Mouse (Mus musculus): Measurements from ENCODE around the gene Cxxc4. TPM values are rescaled to one million over a fixed set of nuclear protein-coding genes. Genes with fewer than 3 reads are reported as not detected.

Gene Cxxc4
- total RNA-seq (2012; rRNA removed) (not detected in 2 replicates), polyA plus RNA-seq (2012; ENCODE audit: insufficient read depth in 1 of 2, insufficient read length in 2 of 2, low read depth in 1 of 2, low replicate concordance in 2 of 2, missing spikeins in 1 of 2) (not detected)

- Histone ChIP-seq H3K9ac (ENCODE audit: control insufficient read depth, low read depth, low read length, poor library complexity, severe bottlenecking) (no peak within 1 kb of the TSS), H3K27me3 (ENCODE audit: control insufficient read depth in 1 of 2, insufficient read depth in 2 of 2, low read length in 2 of 2) (no peaks in the 10 kb centered on the region), H3K27ac (ENCODE audit: control insufficient read depth, low read depth, low read length) (no peak within 1 kb of the TSS), H3K4me3 (ENCODE audit: control insufficient read depth in 1 of 2, insufficient read depth in 1 of 2, low read depth in 2 of 2, low read length in 2 of 2) (no peak within 1 kb of the TSS), H3K36me3 (ENCODE audit: control insufficient read depth in 1 of 2, insufficient read depth in 2 of 2, low read length in 2 of 2) (peaks cover 0 to 7% of the 10 kb centered on the region in 2 experiments; a peak in 2 of 4 replicates), H3K79me2 (ENCODE audit: control insufficient read depth, insufficient read depth, low read length, poor library complexity) (no peaks in the 10 kb centered on the region), H3K9me3 (replicated peaks; ENCODE audit: insufficient read depth, low read length) (no peaks in the 10 kb centered on the region), H3K4me1 (ENCODE audit: control insufficient read depth in 1 of 2, insufficient read depth in 2 of 2, low read length in 2 of 2) (peaks cover 2 to 6% of the 10 kb centered on the region in 2 experiments; a peak in 2 of 4 replicates)
- TF ChIP-seq KAT2A (conservative IDR thresholded peaks at IDR 0.05; ENCODE audit: low read depth, low read length): no peak
- no peak for TF ChIP-seq MAX (IDR thresholded peaks at IDR 0.05; ENCODE audit: low read length)
- no peak for TF ChIP-seq RCOR1 (IDR thresholded peaks at IDR 0.05; ENCODE audit: low read depth, low read length)
- no peak for TF ChIP-seq HCFC1 (IDR thresholded peaks at IDR 0.05; ENCODE audit: low read depth, low read length)
- no peak for TF ChIP-seq CHD2 (IDR thresholded peaks at IDR 0.05; ENCODE audit: low read length)
- TF ChIP-seq CTCF (IDR thresholded peaks at IDR 0.05 in 2 of 3, conservative IDR thresholded peaks at IDR 0.05 in 1 of 3; ENCODE audit: control insufficient read depth in 1 of 3, insufficient read depth in 1 of 3, low read depth in 2 of 3, low read length in 3 of 3, poor library complexity in 1 of 3, severe bottlenecking in 1 of 3): no peak
- TF ChIP-seq UBTF (IDR thresholded peaks at IDR 0.05; ENCODE audit: borderline replicate concordance, insufficient read depth, low read depth, low read length): no peak
- TF ChIP-seq ELF1 (IDR thresholded peaks at IDR 0.05; ENCODE audit: low read depth, low read length): no peak
- TF ChIP-seq GABPA (IDR thresholded peaks at IDR 0.05; ENCODE audit: low read depth, low read length): no peak
- no peak for TF ChIP-seq ETS1 (IDR thresholded peaks at IDR 0.05; ENCODE audit: low read depth, low read length)
- no peak for DNase-seq (ENCODE audit: low read depth, low spot score)
These were observed at the start of gene Cxxc4 for GRCm38 (mm10) chr3:134236414-134237112. Gene Cxxc4 (plus strand): TSS chr3:134236484.

DNA sequence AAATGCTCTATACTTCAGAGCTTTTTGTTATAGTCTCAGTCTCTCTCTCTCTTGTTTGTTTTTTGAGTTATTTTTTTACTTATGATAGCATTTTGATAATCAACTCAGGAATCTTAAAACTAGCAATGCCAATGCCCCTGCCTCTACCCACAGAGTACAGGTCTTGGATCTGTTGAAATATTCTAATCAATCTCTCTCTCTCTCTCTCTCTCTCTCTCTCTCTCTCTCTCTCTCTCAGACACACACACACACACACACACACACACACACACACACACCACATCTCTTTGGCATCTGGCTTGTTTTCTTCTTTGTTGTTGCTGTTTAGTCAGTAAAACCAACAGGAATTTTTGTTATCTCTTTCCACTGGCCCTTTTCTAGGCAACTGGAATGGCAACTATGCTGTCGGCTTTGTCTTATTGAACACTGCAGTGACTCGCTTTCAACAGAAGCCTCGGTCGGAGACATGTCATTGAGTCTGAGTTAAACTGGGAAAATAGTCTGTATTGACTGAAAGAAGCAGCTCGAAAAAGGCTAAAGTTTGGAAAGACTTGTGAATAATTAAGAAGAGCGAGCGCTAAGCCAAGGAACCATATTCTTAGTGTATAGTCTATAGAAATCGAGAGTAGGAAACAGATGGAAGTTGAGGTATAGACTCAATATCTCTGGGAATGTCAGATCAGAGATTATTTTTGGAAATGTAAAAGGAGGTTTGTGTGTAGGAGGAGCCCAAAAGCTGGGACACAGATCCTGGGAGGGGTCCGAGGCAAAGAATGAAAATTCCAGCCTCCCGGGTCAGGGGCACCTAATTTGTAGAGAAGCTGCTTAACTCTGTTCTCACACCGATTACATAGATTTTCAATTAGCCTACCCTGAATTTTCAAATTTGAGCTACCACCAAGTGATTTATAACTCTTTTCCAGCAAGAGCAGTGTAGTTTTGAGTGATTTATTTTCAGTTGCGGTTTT, 47.0 kb upstream of the Cxxc4 start:
- Histone ChIP-seq H3K27me3 (ENCODE audit: control insufficient read depth in 1 of 2, insufficient read depth in 2 of 2, low read length in 2 of 2) (no peaks in the 10 kb centered on the region), H3K27ac (ENCODE audit: control insufficient read depth, low read depth, low read length) (no peak overlapping the region), H3K9ac (ENCODE audit: control insufficient read depth, low read depth, low read length, poor library complexity, severe bottlenecking) (no peak overlapping the region), H3K4me1 (ENCODE audit: control insufficient read depth in 1 of 2, insufficient read depth in 2 of 2, low read length in 2 of 2) (no peaks in the 10 kb centered on the region; a peak in 1 of 4 replicates), H3K79me2 (ENCODE audit: control insufficient read depth, insufficient read depth, low read length, poor library complexity) (no peaks in the 10 kb centered on the region), H3K4me3 (ENCODE audit: control insufficient read depth in 1 of 2, insufficient read depth in 1 of 2, low read depth in 2 of 2, low read length in 2 of 2) (no peak overlapping the region), H3K36me3 (ENCODE audit: control insufficient read depth in 1 of 2, insufficient read depth in 2 of 2, low read length in 2 of 2) (no peaks in the 10 kb centered on the region), H3K9me3 (replicated peaks; ENCODE audit: insufficient read depth, low read length) (no peaks in the 10 kb centered on the region)
- DNase-seq (ENCODE audit: low read depth, low spot score): no peak
- TF ChIP-seq USF2 (IDR thresholded peaks at IDR 0.05; ENCODE audit: borderline replicate concordance in 1 of 2, insufficient read depth in 1 of 2, low read depth in 1 of 2, low read length in 2 of 2) (no peak), RAD21 (IDR thresholded peaks at IDR 0.05; ENCODE audit: low read depth, low read length) (no peak), JUND (IDR thresholded peaks at IDR 0.05; ENCODE audit: low read depth, low read length) (no peak), MAZ (IDR thresholded peaks at IDR 0.05; ENCODE audit: low read depth, low read length) (no peak), MYB (IDR thresholded peaks at IDR 0.05; ENCODE audit: low read depth, low read length) (no peak), BHLHE40 (IDR thresholded peaks at IDR 0.05; ENCODE audit: borderline replicate concordance, low read depth, low read length) (no peak), SMC3 (IDR thresholded peaks at IDR 0.05; ENCODE audit: low read depth, low read length) (no peak), MYC (IDR thresholded peaks at IDR 0.05; ENCODE audit: low read depth, low read length) (no peak), ZMIZ1 (IDR thresholded peaks at IDR 0.05; ENCODE audit: low read depth, low read length) (no peak), RCOR1 (IDR thresholded peaks at IDR 0.05; ENCODE audit: low read depth, low read length) (no peak)

All from MEL (cell line).